Comparison of ENCODE assay signal across 8 mouse cellular contexts in the genomic region with DNA sequence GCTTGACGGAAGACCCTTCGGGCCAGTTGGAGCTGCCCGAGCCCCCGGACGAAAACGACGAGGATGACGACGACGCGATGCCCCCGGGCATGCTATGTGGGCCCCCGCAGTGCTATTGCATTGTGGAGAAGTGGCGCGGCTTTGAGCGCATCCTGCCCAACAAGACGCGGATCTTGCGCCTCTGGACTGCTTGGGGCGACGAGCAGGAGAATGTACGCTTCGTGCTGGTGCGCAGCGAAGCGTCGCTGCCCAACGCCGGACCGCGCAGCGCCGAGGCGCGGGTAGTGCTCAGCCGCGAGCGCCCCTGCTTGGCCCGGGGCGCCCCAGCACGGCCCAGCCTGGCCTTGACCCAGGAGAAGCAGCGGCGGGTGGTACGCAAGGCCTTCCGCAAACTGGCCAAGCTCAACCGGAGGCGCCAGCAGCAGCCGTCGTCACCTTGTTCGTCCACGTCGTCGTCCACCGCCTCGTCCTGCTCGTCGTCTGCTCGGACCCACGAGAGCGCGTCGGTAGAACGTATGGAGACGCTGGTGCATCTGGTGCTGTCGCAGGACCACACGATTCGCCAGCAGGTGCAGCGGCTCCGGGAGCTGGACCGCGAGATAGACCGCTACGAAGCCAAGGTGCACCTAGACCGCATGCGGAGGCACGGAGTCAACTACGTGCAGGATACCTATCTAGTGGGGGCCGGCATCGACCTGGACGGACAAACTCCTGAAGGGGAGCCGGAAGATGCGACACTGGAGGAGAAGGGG. TPM values are rescaled to one million over a fixed set of nuclear protein-coding genes. Genes with fewer than 3 reads are reported as not detected.
DNase-seq lines count a peak whose midpoint lies in the region; ATAC-seq lines count a peak whose summit lies in the region.

No protein-coding gene starts in this region.

- peak overlapping the region; percentile 91 for H3K4me2 ChIP-seq in forebrain, embryonic 16.5 days (ENCODE audit: low read length)
- H3K4me2 ChIP-seq in intestine, embryonic 16.5 days (ENCODE audit: low read depth, low read length): peak overlapping the region; percentile 84
- peak overlapping the region; percentile 84 for H3K4me2 ChIP-seq in stomach, embryonic 16.5 days (ENCODE audit: low read depth, low read length)

- under 1% methylated on average over 79 of the region's 82 CpGs for WGBS in forebrain, embryonic 16.5 days
- under 1% methylated on average over 82 of the region's 82 CpGs for WGBS in intestine, embryonic 16.5 days
- WGBS in stomach, embryonic 16.5 days: under 1% methylated on average over 82 of the region's 82 CpGs

- peaks cover 20% of the 10 kb centered on the region for H3K4me1 ChIP-seq in forebrain, embryonic 16.5 days (replicated peaks; ENCODE audit: control insufficient read depth, insufficient read depth, low read length)
- H3K4me1 ChIP-seq in intestine, embryonic 16.5 days (ENCODE audit: control insufficient read depth, insufficient read depth, low read length): peaks cover 26% of the 10 kb centered on the region
- peaks cover 16% of the 10 kb centered on the region; the same call in 1 of the 2 replicates for H3K4me1 ChIP-seq in stomach, embryonic 16.5 days (ENCODE audit: control insufficient read depth, insufficient read depth, low read length)

- peak overlapping the region; percentile 47 for H3K9ac ChIP-seq in forebrain, embryonic 16.5 days (replicated peaks; ENCODE audit: low read depth, low read length)
- H3K9ac ChIP-seq in intestine, embryonic 16.5 days (ENCODE audit: low read depth, low read length): peak overlapping the region; percentile 66
- H3K9ac ChIP-seq in stomach, embryonic 16.5 days (ENCODE audit: low read length): peak overlapping the region; percentile 81

- intact Hi-C loops in left cerebral cortex, postnatal 4 days (cut with DNase I): no loop called here

- peaks cover 10% of the 10 kb centered on the region for H3K27me3 ChIP-seq in forebrain, embryonic 16.5 days (replicated peaks; ENCODE audit: control insufficient read depth, insufficient read depth, low read length)
- peaks cover 28% of the 10 kb centered on the region for H3K27me3 ChIP-seq in intestine, embryonic 16.5 days (replicated peaks; ENCODE audit: control insufficient read depth, insufficient read depth, low read length)
- H3K27me3 ChIP-seq in stomach, embryonic 16.5 days (ENCODE audit: control insufficient read depth, insufficient read depth, low read length): peaks cover 19% of the 10 kb centered on the region

- DNase-seq in left cerebral cortex, postnatal 4 days: peak; percentile 27
- DNase-seq in left cerebral cortex, adult 8-10 months (ENCODE audit: low spot score in 2 of 2): no peak
- DNase-seq in brain, adult 2 months (ENCODE audit: low read depth, low spot score): peak; percentile 9
- DNase-seq in lung, postnatal 10 days: peak; percentile 9
- DNase-seq in layer of hippocampus, adult 9-10 months (ENCODE audit: low spot score): no peak

- no peak overlapping the region for H3K27ac ChIP-seq in forebrain, embryonic 16.5 days (ENCODE audit: low read length)
- H3K27ac ChIP-seq in intestine, embryonic 16.5 days (ENCODE audit: low read length): no peak overlapping the region
- H3K27ac ChIP-seq in stomach, embryonic 16.5 days (ENCODE audit: low read length): peak overlapping the region; percentile 69; the same call in 1 of the 2 replicates

- no peaks in the 10 kb centered on the region for H3K9me3 ChIP-seq in forebrain, embryonic 16.5 days (ENCODE audit: control insufficient read depth, low read length)
- H3K9me3 ChIP-seq in intestine, embryonic 16.5 days (ENCODE audit: control insufficient read depth, low read length): no peaks in the 10 kb centered on the region
- H3K9me3 ChIP-seq in stomach, embryonic 16.5 days (replicated peaks; ENCODE audit: control insufficient read depth, low read length): no peaks in the 10 kb centered on the region

- no peaks in the 10 kb centered on the region for H3K36me3 ChIP-seq in forebrain, embryonic 16.5 days (ENCODE audit: control insufficient read depth, insufficient read depth)
- no peaks in the 10 kb centered on the region for H3K36me3 ChIP-seq in intestine, embryonic 16.5 days (ENCODE audit: control insufficient read depth, insufficient read depth, low read length)
- H3K36me3 ChIP-seq in stomach, embryonic 16.5 days (ENCODE audit: control insufficient read depth, insufficient read depth, low read length): no peaks in the 10 kb centered on the region

- H3K4me3 ChIP-seq in forebrain, embryonic 16.5 days (replicated peaks; ENCODE audit: low read length): peak overlapping the region; percentile 49
- H3K4me3 ChIP-seq in intestine, embryonic 16.5 days (ENCODE audit: low read length): peak overlapping the region; percentile 61
- peak overlapping the region; percentile 69 for H3K4me3 ChIP-seq in stomach, embryonic 16.5 days (replicated peaks; ENCODE audit: low read length)

- ATAC-seq in forebrain, embryonic 16.5 days: peak; percentile 62
- ATAC-seq in intestine, embryonic 16.5 days: peak; percentile 36
- peak; percentile 14 for ATAC-seq in stomach, embryonic 16.5 days (ENCODE audit: insufficient read depth, low FRiP score)

RNA-seq across cellular contexts. Expression of gene Rassf10, which starts 0.8 kb away (rescaled TPM):
- 1 to 10 TPM; 2.5 to 2.9 TPM for total RNA-seq in left cerebral cortex, postnatal 4 days (2021)
- under 1 TPM; 0.59 to 0.98 (median 0.78) TPM for total RNA-seq in left cerebral cortex, adult 8-10 months (2022)
- 2.1 and 2.2 TPM in 2 replicates for polyA plus RNA-seq in forebrain, embryonic 16.5 days (2015; fragmentation: Nextera tagmentation; extraction: Ambion mirVana)
- 0.99 and 1.1 TPM in 2 replicates for polyA plus RNA-seq in intestine, embryonic 16.5 days (2015; fragmentation: Nextera tagmentation; extraction: Ambion mirVana)
- polyA plus RNA-seq in stomach, embryonic 16.5 days (2015; fragmentation: Nextera tagmentation; extraction: Ambion mirVana): 5.3 and 6.3 TPM in 2 replicates

Comparison
In these comparisons a context has a peak if more than half of its experiments do, and no peak if none do; other contexts are left out.
1. DNase-seq: peak in left cerebral cortex, postnatal 4 days (single experiment), brain, adult 2 months (single experiment) and lung, postnatal 10 days (single experiment); none in left cerebral cortex, adult 8-10 months (0 of 2) and layer of hippocampus, adult 9-10 months (single experiment).
2. Peak in every context shown above with its lines, with median percentiles within 50 percentile points of each other: ATAC-seq, H3K4me2 ChIP-seq, H3K4me3 ChIP-seq and H3K9ac ChIP-seq.